Mouse (Mus musculus) kidney, embryonic 16.5 days (tissue): ENCODE data around the gene Gm10570. TPM values are rescaled to one million over a fixed set of nuclear protein-coding genes. Genes with fewer than 3 reads are reported as not detected.
A peak's percentile ranks its signal among the peaks of the same experiment; 100 is the strongest.

ENCODE experiments used
- ATAC-seq: fragments of 200-750 bp; cut with Nextera tagmentation; 2 replicates; pipeline ENCODE4 v1.8.0; 2017; ENCODE audit warnings: moderate TSS enrichment; ENCODE audit not compliant: low FRiP score, low TSS enrichment
- H3K27ac ChIP-seq: fragments of 300-500 bp; sonication (generic); 2 replicates; pipeline ENCODE4 v1.5.1; 2014; ENCODE audit warnings: low read length
- H3K27me3 ChIP-seq: fragments of 300-500 bp; sonication (generic); 2 replicates; pipeline ENCODE4 v1.6.1; 2014; ENCODE audit warnings: low read length, control low read depth, mixed read lengths; ENCODE audit not compliant: insufficient read depth
- H3K36me3 ChIP-seq: fragments of 300-500 bp; sonication (generic); 2 replicates; pipeline ENCODE4 v1.6.1; 2014; ENCODE audit warnings: low read length, control low read depth, mixed read lengths; ENCODE audit not compliant: insufficient read depth
- H3K4me1 ChIP-seq: fragments of 300-500 bp; sonication (generic); 2 replicates; pipeline ENCODE4 v1.6.1; 2014; ENCODE audit warnings: low read length, control low read depth, mixed read lengths; ENCODE audit not compliant: insufficient read depth
- H3K4me2 ChIP-seq: fragments of 300-500 bp; sonication (generic); replicated peaks from 2 replicates; pipeline ENCODE4 v1.6.1; 2014; ENCODE audit warnings: low read depth, low read length
- H3K4me3 ChIP-seq: fragments of 300-500 bp; sonication (generic); 2 replicates; pipeline ENCODE4 v1.5.1; 2014; ENCODE audit warnings: mild to moderate bottlenecking, low read length
- H3K9ac ChIP-seq: fragments of 300-500 bp; sonication (generic); replicated peaks from 2 replicates; pipeline ENCODE4 v1.6.1; 2014; ENCODE audit warnings: low read length
- H3K9me3 ChIP-seq: fragments of 300-500 bp; sonication (generic); 2 replicates; pipeline ENCODE4 v1.6.1; 2016; ENCODE audit warnings: low read length, control low read depth
- WGBS: fragments of 180-500 bp; shearing (Covaris S2); extraction: QIAGEN DNeasy Blood & Tissue Kit; methylation state at CpG from one replicate; pipeline ENCODE4 v1.1.7; 2014; 5-methylcytosine and 5-hydroxymethylcytosine counted together
- polyA plus RNA-seq: library from polyadenylated mRNA; unstranded; fragments of >200 nt; fragmentation: Nextera tagmentation; extraction: Ambion mirVana; gene quantifications from 2 replicates; pipeline ENCODE4 v1.2.1, GENCODE M21; 2015

The Gm10570 gene
- polyA plus RNA-seq, 1 experiment from 2014 or later: 0.57 TPM

GRCm38 (mm10) chr4:130309254-130309653 is 780 bp upstream of the Gm10570 start:
- WGBS: 48% methylated on average over 8 of the region's 8 CpGs
- H3K4me1 ChIP-seq: peaks cover 18% of the 10 kb centered on the region
- H3K9me3 ChIP-seq: no peaks in the 10 kb centered on the region
- H3K4me3 ChIP-seq: peak overlapping the region; percentile 53
- ATAC-seq: no peak
- H3K9ac ChIP-seq: peak overlapping the region; percentile 66
- H3K27ac ChIP-seq: no peak overlapping the region
- H3K36me3 ChIP-seq: no peaks in the 10 kb centered on the region
- peak overlapping the region; percentile 93 for H3K4me2 ChIP-seq
- H3K27me3 ChIP-seq: peaks cover 31% of the 10 kb centered on the region

DNA sequence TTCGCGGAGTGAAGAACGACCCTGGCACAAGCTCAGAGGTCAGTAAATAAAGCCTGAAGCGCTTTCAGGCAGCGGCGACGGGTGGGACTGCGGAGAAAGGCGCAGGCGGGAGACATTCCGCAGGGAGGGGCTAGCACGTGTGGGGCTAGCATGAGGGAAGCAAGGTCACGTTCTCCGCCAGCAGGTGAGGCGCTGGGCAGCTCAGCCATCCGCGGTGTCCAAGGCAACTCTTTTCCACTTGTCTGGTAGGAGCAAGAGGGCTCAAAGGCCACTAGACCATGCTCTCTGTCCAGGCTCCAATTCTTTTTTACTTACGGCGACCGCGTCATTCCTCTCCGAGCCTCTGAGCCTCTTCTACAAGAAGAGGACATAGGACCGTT is 633 bp downstream of the Gm10570 start:
- Histone ChIP-seq H3K27me3 (peaks cover 31% of the 10 kb centered on the region), H3K4me3 (peak overlapping the region; percentile 53), H3K9ac (peak overlapping the region; percentile 66), H3K4me1 (peaks cover 18% of the 10 kb centered on the region), H3K27ac (peak overlapping the region; percentile 82), H3K36me3 (no peaks in the 10 kb centered on the region), H3K4me2 (peak overlapping the region; percentile 93), H3K9me3 (no peaks in the 10 kb centered on the region)
- peak; percentile 76 for ATAC-seq
- under 1% methylated on average over 23 of the region's 23 CpGs for WGBS

- Histone ChIP-seq H3K4me2 (peak overlapping the region; percentile 93), H3K9me3 (no peaks in the 10 kb centered on the region), H3K27ac (peak overlapping the region; percentile 82), H3K36me3 (no peaks in the 10 kb centered on the region), H3K4me1 (peaks cover 23% of the 10 kb centered on the region), H3K9ac (peak overlapping the region; percentile 51; the same call in 1 of the 2 replicates), H3K27me3 (peaks cover 31% of the 10 kb centered on the region), H3K4me3 (no peak overlapping the region)
- WGBS: 76% methylated on average over 10 of the region's 10 CpGs
- peak; percentile 16; the same call in 1 of the 2 replicates for ATAC-seq
Measured at GRCm38 (mm10) chr4:130306796-130307630, 1.5 kb downstream of the Gm10570 start.

DNA sequence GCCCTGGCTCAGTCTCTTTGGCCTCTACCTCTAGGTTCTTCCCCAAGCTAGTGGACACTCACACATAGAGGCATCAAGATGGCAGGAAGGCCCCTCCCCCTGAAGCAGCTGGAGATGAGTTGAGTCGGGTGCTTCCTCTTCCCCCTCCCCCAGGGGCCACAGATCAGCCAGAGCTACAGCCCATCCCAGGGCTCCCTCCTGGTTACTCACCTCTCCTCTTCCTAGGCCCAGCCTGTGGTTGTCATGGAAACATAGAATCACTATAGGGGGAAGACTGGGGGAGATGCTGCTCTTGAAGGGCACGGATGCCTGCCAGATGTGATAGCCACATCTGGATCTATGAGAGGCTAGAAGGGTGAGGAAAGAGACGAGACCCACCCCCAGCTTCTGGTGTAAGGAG is 3.7 kb downstream of the Gm10570 start:
- Histone ChIP-seq H3K36me3 (no peaks in the 10 kb centered on the region), H3K9ac (no peak overlapping the region), H3K4me1 (peaks cover 23% of the 10 kb centered on the region), H3K4me2 (no peak overlapping the region), H3K27me3 (peaks cover 23% of the 10 kb centered on the region), H3K27ac (no peak overlapping the region), H3K4me3 (no peak overlapping the region), H3K9me3 (no peaks in the 10 kb centered on the region)
- 39% methylated on average over 3 of the region's 3 CpGs for WGBS
- no peak for ATAC-seq

GRCm38 (mm10) chr4:130302285-130302870 is 6.1 kb downstream of the Gm10570 start:
- H3K27me3 ChIP-seq: peaks cover 3% of the 10 kb centered on the region; the same call in 1 of the 2 replicates
- WGBS: 53% methylated on average over 12 of the region's 12 CpGs
- H3K4me3 ChIP-seq: no peak overlapping the region
- no peaks in the 10 kb centered on the region for H3K9me3 ChIP-seq
- no peaks in the 10 kb centered on the region for H3K36me3 ChIP-seq
- no peak for ATAC-seq
- H3K27ac ChIP-seq: no peak overlapping the region
- peaks cover 7% of the 10 kb centered on the region for H3K4me1 ChIP-seq
- no peak overlapping the region for H3K4me2 ChIP-seq
- H3K9ac ChIP-seq: no peak overlapping the region

DNA sequence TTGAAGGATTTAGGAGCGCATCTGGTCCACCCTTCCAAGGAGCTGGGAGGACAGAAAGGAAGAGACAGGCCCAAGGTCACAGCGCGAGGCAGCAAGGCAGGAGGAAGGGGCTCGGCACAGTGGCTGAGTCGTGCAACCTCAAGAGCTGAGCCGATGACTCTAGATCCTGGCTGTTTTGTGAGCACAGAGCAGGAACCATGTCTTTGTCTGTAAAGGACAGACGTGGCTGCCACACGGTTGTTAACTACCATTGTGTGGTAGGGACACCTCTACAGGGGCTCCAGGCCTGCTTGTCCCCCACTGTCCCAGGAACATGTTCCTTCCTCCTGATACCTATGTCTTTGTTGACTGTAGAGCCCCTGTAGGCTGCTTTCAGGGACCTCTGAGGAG is 8.8 kb downstream of the Gm10570 start:
- no peaks in the 10 kb centered on the region for H3K9me3 ChIP-seq
- H3K4me2 ChIP-seq: no peak overlapping the region
- no peaks in the 10 kb centered on the region for H3K36me3 ChIP-seq
- H3K27ac ChIP-seq: no peak overlapping the region
- H3K4me1 ChIP-seq: peaks cover 5% of the 10 kb centered on the region; the same call in 1 of the 2 replicates
- peaks cover 2% of the 10 kb centered on the region; the same call in 1 of the 2 replicates for H3K27me3 ChIP-seq
- ATAC-seq: no peak
- no peak overlapping the region for H3K4me3 ChIP-seq
- WGBS: 61% methylated on average over 8 of the region's 8 CpGs
- no peak overlapping the region for H3K9ac ChIP-seq

- Histone ChIP-seq H3K4me3 (no peak overlapping the region), H3K4me2 (no peak overlapping the region), H3K27me3 (peaks cover 2% of the 10 kb centered on the region; the same call in 1 of the 2 replicates), H3K36me3 (no peaks in the 10 kb centered on the region), H3K4me1 (peaks cover 5% of the 10 kb centered on the region; the same call in 1 of the 2 replicates), H3K9ac (no peak overlapping the region), H3K9me3 (no peaks in the 10 kb centered on the region), H3K27ac (no peak overlapping the region)
- WGBS: 78% methylated on average over 11 of the region's 11 CpGs
- ATAC-seq: no peak
Measured at GRCm38 (mm10) chr4:130298877-130299628, 9.4 kb downstream of the Gm10570 start.

GRCm38 (mm10) chr4:130297123-130297529 is 11.3 kb downstream of the Gm10570 start:
- peaks cover 2% of the 10 kb centered on the region; the same call in 1 of the 2 replicates for H3K27me3 ChIP-seq
- H3K9me3 ChIP-seq: no peaks in the 10 kb centered on the region
- H3K27ac ChIP-seq: no peak overlapping the region
- H3K4me2 ChIP-seq: no peak overlapping the region
- WGBS: 15% methylated on average over 13 of the region's 13 CpGs
- no peak overlapping the region for H3K9ac ChIP-seq
- no peak for ATAC-seq
- H3K4me1 ChIP-seq: no peaks in the 10 kb centered on the region
- H3K4me3 ChIP-seq: no peak overlapping the region
- no peaks in the 10 kb centered on the region for H3K36me3 ChIP-seq

DNA sequence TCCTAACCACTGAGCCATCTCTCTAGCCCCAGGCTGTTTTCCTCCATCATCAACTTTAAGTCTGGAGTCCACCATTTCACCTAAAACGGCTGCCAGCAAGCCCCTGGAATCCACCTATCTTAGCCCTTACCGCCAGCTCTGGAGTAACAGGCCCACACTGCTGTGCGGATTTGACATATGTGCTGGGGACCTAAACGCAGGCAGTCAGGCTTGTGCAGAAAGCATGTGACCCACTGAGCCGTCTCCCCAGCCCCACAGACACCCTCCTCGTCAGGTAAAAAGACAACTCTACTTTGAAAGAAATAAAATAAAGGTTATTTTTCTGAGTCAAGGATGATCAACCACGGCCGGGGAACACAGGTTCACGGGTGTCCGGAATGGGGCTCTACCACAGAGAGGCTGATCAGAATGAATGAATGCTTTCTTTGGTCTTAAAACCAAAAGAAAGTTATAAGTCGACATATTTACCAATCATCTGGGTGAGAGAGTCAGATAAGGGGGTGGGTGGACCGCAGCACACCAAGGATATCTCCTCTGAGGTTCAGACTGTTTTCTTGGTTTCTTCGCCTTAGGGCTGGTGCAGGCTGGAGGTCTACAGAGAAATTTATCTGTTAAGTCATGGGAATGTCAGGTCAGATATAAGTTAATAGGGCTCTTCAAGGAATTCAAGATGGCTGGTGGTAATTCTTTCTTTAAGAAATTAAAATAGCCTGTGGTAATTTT is 12.1 kb downstream of the Gm10570 start:
- Histone ChIP-seq H3K9ac (no peak overlapping the region), H3K27ac (no peak overlapping the region), H3K4me1 (no peaks in the 10 kb centered on the region), H3K27me3 (peaks cover 2% of the 10 kb centered on the region; the same call in 1 of the 2 replicates), H3K4me2 (no peak overlapping the region), H3K36me3 (no peaks in the 10 kb centered on the region), H3K4me3 (no peak overlapping the region), H3K9me3 (no peaks in the 10 kb centered on the region)
- ATAC-seq: no peak
- WGBS: 83% methylated on average over 13 of the region's 13 CpGs
